Mouse (Mus musculus) lung, embryonic 16.5 days (tissue): Measurements from ENCODE around the gene Tmem115. TPM values are rescaled to one million over a fixed set of nuclear protein-coding genes. Genes with fewer than 3 reads are reported as not detected.

Experiments
- ATAC-seq: fragments of 200-750 bp; cut with Nextera tagmentation; 2 replicates; pipeline ENCODE4 v1.8.0; 2017; ENCODE audit warnings: low read depth, mild to moderate bottlenecking, moderate library complexity
- H3K27ac ChIP-seq: fragments of 300-500 bp; sonication (generic); 2 replicates; pipeline ENCODE4 v1.5.1; 2014; ENCODE audit warnings: mild to moderate bottlenecking, control low read depth, low read length
- H3K27me3 ChIP-seq: fragments of 300-500 bp; sonication (generic); 2 replicates; pipeline ENCODE4 v1.6.1; 2014; ENCODE audit warnings: low read depth, low read length, mixed read lengths; ENCODE audit not compliant: control insufficient read depth, insufficient read depth
- H3K36me3 ChIP-seq: fragments of 300-500 bp; sonication (generic); 2 replicates; pipeline ENCODE4 v1.6.1; 2014; ENCODE audit warnings: low read length; ENCODE audit not compliant: control insufficient read depth, insufficient read depth
- H3K4me1 ChIP-seq: fragments of 300-500 bp; sonication (generic); replicated peaks from 2 replicates; pipeline ENCODE4 v1.6.1; 2014; ENCODE audit warnings: low read length, mixed read lengths; ENCODE audit not compliant: control insufficient read depth, insufficient read depth
- H3K4me2 ChIP-seq: fragments of 300-500 bp; sonication (generic); 2 replicates; pipeline ENCODE4 v1.6.1; 2014; ENCODE audit warnings: low read depth, low read length, control low read depth
- H3K4me3 ChIP-seq: fragments of 300-500 bp; sonication (generic); 2 replicates; pipeline ENCODE4 v1.5.1; 2014; ENCODE audit warnings: mild to moderate bottlenecking, low read length, control low read depth
- H3K9ac ChIP-seq: fragments of 300-500 bp; sonication (generic); 2 replicates; pipeline ENCODE4 v1.6.1; 2014; ENCODE audit warnings: low read length, control low read depth
- H3K9me3 ChIP-seq: fragments of 300-500 bp; sonication (generic); 2 replicates; pipeline ENCODE4 v1.6.1; 2016; ENCODE audit warnings: low read length; ENCODE audit not compliant: control insufficient read depth
- WGBS: fragments of 180-500 bp; shearing (Covaris S2); extraction: QIAGEN DNeasy Blood & Tissue Kit; methylation state at CpG from one replicate; pipeline ENCODE4 v1.1.7; 2014; 5-methylcytosine and 5-hydroxymethylcytosine counted together
- polyA plus RNA-seq: library from polyadenylated mRNA; unstranded; fragments of >200 nt; fragmentation: Nextera tagmentation; extraction: Ambion mirVana; gene quantifications from 2 replicates; pipeline ENCODE4 v1.2.1, GENCODE M21; 2015

Gene Tmem115
- 39.0 and 39.4 TPM in 2 replicates for polyA plus RNA-seq

DNA sequence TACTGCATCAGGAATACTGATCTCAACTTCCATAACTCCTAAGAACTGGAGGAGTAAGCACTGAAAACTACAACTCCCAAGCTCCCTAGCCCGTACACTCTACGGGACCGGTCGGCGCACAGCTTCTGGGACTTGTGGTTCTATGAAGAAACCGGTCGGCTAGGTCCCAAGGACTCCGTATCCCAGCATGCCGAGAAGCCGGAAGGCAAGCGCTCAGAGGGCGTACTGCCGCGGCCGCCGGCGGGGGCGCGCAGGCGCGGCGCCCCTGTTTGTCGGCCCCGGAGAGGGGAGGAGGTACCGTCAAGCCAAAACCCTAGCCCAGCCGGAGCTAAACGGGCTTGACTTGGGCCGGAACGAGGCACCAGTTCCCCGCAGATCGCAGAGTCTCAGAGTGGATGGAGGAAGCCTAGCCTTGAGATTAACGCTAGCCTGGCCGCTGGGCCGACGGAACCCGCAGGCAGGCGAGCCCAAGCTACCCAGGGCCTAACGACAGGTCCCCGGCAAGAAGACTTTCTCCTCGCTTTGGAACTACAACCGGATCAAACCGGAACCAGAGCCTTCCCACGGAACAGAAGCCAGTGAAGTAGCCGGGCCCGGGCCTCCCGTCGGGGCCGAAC is at the start of gene Tmem115:
TSS of gene Tmem115 (plus strand) at position 155 of the 617 bp plus-strand sequence.
- Histone ChIP-seq H3K36me3 (peaks cover 13% of the 10 kb centered on the region), H3K27ac (peak within 1 kb of the TSS; percentile 74), H3K4me3 (peak within 1 kb of the TSS; percentile 86), H3K4me2 (peak within 1 kb of the TSS; percentile 95), H3K27me3 (no peaks in the 10 kb centered on the region), H3K9me3 (no peaks in the 10 kb centered on the region), H3K9ac (peak within 1 kb of the TSS; percentile 90), H3K4me1 (peaks cover 21% of the 10 kb centered on the region)
- WGBS, result under 1% methylated on average over 48 of the region's 48 CpGs
- peak; percentile 99 for ATAC-seq

DNA sequence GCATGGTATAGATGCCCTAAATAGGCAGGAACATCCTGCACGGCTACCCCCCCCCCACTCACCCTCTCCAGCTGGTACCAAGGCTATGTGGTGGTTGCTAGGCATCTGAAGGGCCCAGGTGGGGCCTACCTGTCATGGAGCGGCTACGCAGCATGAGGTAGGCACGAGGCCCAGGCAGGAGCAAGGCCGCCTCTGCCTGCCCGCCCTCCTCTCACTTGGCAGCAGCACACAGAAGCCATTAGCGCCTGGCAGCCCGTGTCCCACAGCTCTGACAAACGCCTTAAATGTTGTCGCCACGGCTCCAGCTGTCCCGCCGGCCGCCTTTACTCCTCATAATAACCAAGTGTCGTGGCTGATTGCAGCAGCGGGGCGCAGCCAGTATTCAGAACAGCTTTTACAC is 49.4 kb upstream of the Tmem115 start:
- ATAC-seq, result no peak
- no peaks in the 10 kb centered on the region for H3K36me3 ChIP-seq
- H3K9ac ChIP-seq, result no peak overlapping the region
- no peak overlapping the region for H3K4me3 ChIP-seq
- H3K4me2 ChIP-seq, result no peak overlapping the region
- H3K4me1 ChIP-seq, result no peaks in the 10 kb centered on the region
- H3K9me3 ChIP-seq, result no peaks in the 10 kb centered on the region
- no peak overlapping the region for H3K27ac ChIP-seq
- 63% methylated on average over 17 of the region's 17 CpGs for WGBS
- no peaks in the 10 kb centered on the region for H3K27me3 ChIP-seq

DNA sequence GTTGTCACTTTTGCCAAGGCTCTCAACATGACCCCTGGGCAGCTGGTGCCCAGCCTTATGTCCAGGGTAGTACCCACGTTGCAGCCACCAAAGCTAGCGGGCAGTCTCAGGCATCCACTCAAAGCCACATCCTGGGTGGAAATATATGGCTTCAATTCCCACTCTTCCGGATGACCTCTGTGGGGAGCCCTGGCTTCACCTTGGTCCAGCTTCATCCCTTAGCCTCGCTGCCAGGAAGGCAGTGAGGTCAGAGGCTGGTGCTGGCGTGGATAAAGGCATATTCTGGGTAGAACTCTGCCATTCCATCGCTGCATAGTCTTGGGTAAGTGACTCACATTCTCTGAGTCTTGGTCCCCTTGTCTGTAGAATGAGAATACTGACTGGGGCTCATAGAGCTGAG is 49.0 kb upstream of the Tmem115 start:
- H3K4me3 ChIP-seq, result no peak overlapping the region
- WGBS, result 82% methylated on average over 6 of the region's 6 CpGs
- H3K9ac ChIP-seq, result no peak overlapping the region
- no peaks in the 10 kb centered on the region for H3K36me3 ChIP-seq
- ATAC-seq, result no peak
- H3K4me2 ChIP-seq, result no peak overlapping the region
- no peaks in the 10 kb centered on the region for H3K4me1 ChIP-seq
- H3K27me3 ChIP-seq, result no peaks in the 10 kb centered on the region
- no peak overlapping the region for H3K27ac ChIP-seq
- no peaks in the 10 kb centered on the region for H3K9me3 ChIP-seq

DNA sequence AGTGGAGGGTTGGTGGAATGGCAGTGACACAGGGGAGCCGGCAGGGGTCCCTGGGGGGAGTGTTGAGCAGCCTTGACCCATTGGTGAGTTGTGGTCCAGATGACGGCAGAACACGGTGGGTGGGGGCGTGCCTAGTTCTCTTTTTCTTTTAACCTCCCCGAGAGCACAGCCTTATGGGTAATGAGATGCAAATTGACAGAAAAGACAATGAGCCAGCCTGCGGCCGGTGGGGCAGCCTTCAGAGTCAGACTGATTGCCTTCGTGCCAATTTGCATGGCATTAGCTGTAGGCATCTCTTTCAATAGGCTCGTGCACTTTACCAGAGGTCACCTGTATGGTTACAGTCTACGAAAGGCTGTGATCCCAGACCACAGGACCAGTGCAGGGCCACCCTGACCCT is 47.7 kb upstream of the Tmem115 start:
- H3K4me1 ChIP-seq, result no peaks in the 10 kb centered on the region
- no peaks in the 10 kb centered on the region for H3K9me3 ChIP-seq
- no peak overlapping the region for H3K27ac ChIP-seq
- H3K36me3 ChIP-seq, result no peaks in the 10 kb centered on the region
- H3K4me2 ChIP-seq, result no peak overlapping the region
- H3K9ac ChIP-seq, result no peak overlapping the region
- H3K27me3 ChIP-seq, result no peaks in the 10 kb centered on the region
- ATAC-seq, result no peak
- WGBS, result 69% methylated on average over 10 of the region's 10 CpGs
- no peak overlapping the region for H3K4me3 ChIP-seq

DNA sequence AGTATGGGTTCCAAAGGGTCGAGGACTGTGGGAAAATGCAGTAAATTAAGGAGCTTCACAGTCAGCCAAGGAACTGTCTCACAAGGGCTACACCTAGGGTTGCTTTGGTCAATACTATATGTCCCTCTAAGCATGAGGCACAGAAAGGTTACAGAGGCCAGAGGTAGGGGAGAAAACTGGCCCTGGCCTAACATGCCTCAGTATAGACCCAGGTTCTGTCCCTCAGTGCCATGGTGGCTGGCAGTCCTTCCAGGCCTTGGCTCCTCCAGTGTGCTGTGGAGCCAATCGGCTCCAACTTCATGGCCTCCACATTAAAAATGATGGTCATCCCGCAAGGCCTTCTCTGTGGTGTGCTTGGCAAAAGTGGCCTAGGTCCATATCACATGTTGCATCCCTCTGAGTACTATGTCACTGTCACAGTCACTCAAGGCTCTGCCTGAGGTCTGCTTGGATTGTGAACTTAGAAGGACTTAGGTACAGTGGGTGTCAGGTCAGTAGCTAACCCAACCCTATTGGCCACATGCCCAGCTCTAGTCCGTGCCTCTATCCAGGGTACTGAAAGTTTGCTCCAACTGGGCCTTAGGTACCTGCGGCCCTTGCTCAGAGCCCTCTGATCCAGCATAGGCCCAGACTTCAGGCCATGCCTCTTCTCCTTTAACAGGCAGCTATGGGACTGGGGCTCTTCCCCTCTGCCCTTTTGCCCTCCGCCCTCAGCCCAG is 47.1 kb upstream of the Tmem115 start:
- H3K9me3 ChIP-seq, result no peaks in the 10 kb centered on the region
- peak; percentile 17; the same call in 1 of the 2 replicates for ATAC-seq
- 59% methylated on average over 6 of the region's 6 CpGs for WGBS

DNA sequence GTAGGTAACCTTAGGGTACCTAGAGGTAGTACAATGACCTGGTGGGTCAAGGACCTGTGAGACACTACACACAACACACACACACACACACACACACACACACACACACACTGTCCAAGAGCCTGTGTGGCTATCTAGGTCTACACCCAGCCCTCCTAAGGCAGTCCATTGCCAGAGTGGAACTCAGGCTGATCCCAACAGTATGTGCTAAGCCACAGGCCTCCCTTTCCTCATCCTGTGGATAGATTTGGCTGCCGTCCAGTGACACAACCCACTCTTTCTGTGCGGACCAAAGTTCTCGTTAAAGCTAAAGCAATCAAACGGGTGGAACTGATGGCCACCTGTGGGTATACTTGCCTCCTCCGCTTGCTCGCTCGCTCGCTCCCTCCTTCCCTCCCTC is 43.6 kb upstream of the Tmem115 start:
- no peak for ATAC-seq
- no peaks in the 10 kb centered on the region for H3K9me3 ChIP-seq
- H3K4me1 ChIP-seq, result no peaks in the 10 kb centered on the region
- no peaks in the 10 kb centered on the region for H3K27me3 ChIP-seq
- H3K27ac ChIP-seq, result no peak overlapping the region
- H3K9ac ChIP-seq, result no peak overlapping the region
- H3K36me3 ChIP-seq, result no peaks in the 10 kb centered on the region
- 46% methylated on average over 8 of the region's 8 CpGs for WGBS
- no peak overlapping the region for H3K4me3 ChIP-seq
- H3K4me2 ChIP-seq, result no peak overlapping the region

More for the DNA sequence above, 47.1 kb upstream of the Tmem115 start:
- H3K4me2 ChIP-seq, result no peak overlapping the region
- H3K4me1 ChIP-seq, result no peaks in the 10 kb centered on the region
- H3K27me3 ChIP-seq, result no peaks in the 10 kb centered on the region
- H3K4me3 ChIP-seq, result no peak overlapping the region
- no peak overlapping the region for H3K27ac ChIP-seq
- no peak overlapping the region for H3K9ac ChIP-seq
- no peaks in the 10 kb centered on the region for H3K36me3 ChIP-seq

DNA sequence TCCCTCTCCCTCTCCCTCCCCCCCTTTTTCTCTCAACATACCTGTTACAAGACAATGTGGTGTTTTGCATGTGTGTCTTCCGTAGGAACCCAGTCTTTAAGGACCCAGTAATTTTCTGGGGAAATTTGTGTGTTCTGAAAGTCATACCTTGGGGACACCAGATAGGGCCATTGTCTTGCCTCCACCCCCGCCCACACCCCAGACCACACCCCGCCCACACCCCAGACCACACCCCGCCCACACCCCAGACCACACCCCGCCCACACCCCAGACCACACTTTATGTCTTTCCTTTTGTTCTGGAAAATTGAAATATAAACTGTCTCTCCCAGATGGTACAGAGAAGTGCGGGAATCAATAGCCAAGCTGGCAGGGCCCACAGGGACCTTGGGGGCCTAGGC is 43.1 kb upstream of the Tmem115 start:
- Histone ChIP-seq H3K27ac (no peak overlapping the region), H3K27me3 (no peaks in the 10 kb centered on the region), H3K36me3 (no peaks in the 10 kb centered on the region), H3K9me3 (no peaks in the 10 kb centered on the region), H3K9ac (no peak overlapping the region), H3K4me1 (no peaks in the 10 kb centered on the region), H3K4me2 (no peak overlapping the region), H3K4me3 (no peak overlapping the region)
- 56% methylated on average over 6 of the region's 6 CpGs for WGBS
- no peak for ATAC-seq

DNA sequence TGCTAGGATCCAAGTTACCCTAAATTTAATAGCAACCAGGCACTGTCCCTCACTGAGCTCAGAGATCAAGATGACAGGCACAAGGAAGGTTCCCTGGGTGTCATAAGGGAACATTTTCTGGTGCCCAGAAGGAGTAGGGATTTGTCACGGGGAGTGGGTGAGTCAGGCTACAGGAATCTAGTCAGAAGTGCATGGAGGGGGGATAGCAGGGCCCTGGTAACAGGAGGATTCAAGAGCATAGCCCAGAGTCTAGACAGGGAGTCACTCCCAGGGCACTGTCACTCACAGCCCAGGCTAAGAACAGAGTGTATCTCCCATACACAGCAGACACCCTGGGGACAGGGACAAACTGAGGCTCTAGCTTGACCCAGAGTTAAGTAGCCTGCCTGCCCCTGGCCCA is 40.2 kb upstream of the Tmem115 start:
- Histone ChIP-seq H3K27ac (no peak overlapping the region), H3K4me1 (no peaks in the 10 kb centered on the region), H3K4me3 (no peak overlapping the region), H3K36me3 (no peaks in the 10 kb centered on the region), H3K27me3 (no peaks in the 10 kb centered on the region), H3K9me3 (no peaks in the 10 kb centered on the region), H3K9ac (no peak overlapping the region), H3K4me2 (no peak overlapping the region)
- ATAC-seq, result no peak
- WGBS, result 38% methylated on average over 1 of the region's 1 CpGs

DNA sequence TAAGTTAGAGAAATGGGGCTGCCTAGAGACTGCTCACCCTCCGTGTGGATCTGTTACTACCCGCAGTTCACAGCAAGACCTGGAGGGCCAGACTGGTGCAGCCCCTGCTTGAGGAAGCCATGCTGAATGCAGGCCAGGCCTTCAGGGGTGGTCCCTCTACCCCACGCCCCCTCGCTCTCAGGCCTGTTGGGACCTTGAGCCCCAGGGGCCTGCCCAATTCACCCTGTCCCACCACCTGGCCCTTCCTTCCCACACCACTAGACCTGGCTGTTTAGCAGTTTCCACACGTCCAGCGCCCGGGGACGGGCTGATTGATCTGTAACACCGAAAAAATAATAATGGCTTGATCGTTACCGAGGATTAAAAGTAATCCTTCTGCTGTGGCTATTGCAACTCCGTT is 39.5 kb upstream of the Tmem115 start:
- no peaks in the 10 kb centered on the region for H3K27me3 ChIP-seq
- H3K4me2 ChIP-seq, result no peak overlapping the region
- H3K4me3 ChIP-seq, result no peak overlapping the region
- no peaks in the 10 kb centered on the region for H3K36me3 ChIP-seq
- 81% methylated on average over 12 of the region's 12 CpGs for WGBS
- H3K9me3 ChIP-seq, result no peaks in the 10 kb centered on the region
- no peaks in the 10 kb centered on the region for H3K4me1 ChIP-seq
- H3K27ac ChIP-seq, result no peak overlapping the region
- no peak overlapping the region for H3K9ac ChIP-seq
- 0 out of 2 replicates have a peak, but pooled peaks have one; percentile 20 for ATAC-seq
